Mouse (Mus musculus) G1E (cell line): ENCODE results near the gene Aff3. TPM values are rescaled to one million over a fixed set of nuclear protein-coding genes. Genes with fewer than 3 reads are reported as not detected.

Source experiments
- ATAC-seq: 2 replicates; pipeline ENCODE4 v1.8.0; 2016; ENCODE audit warnings: mild to moderate bottlenecking; ENCODE audit not compliant: insufficient number of reproducible peaks, poor library complexity, low FRiP score, severe bottlenecking; ENCODE audit errors: extremely low read depth
- DNase-seq: peaks from one replicate; pipeline ENCODE4 v3.0.0; 2012; ENCODE audit warnings: low spot score
- H3K27me3 ChIP-seq: 2 replicates; pipeline ENCODE4 v1.6.1; 2012; ENCODE audit warnings: mild to moderate bottlenecking, low read length, inconsistent platforms; ENCODE audit not compliant: insufficient read depth
- H3K36me3 ChIP-seq: replicated peaks from 2 replicates; pipeline ENCODE3; 2012; ENCODE audit warnings: mild to moderate bottlenecking, inconsistent platforms
- H3K4me1 ChIP-seq: 2 replicates; pipeline ENCODE4 v1.6.1; 2012; ENCODE audit warnings: low read depth, low read length, inconsistent platforms, mixed read lengths; ENCODE audit not compliant: insufficient read depth
- H3K4me3 ChIP-seq: 2 replicates; pipeline ENCODE4 v1.5.1; 2012; ENCODE audit warnings: low read depth, mild to moderate bottlenecking, inconsistent platforms, low read length, moderate library complexity, mixed read lengths
- H3K9me3 ChIP-seq: replicated peaks from 2 replicates; pipeline ENCODE4 v1.6.1; 2012; ENCODE audit warnings: inconsistent platforms
- CTCF ChIP-seq: IDR thresholded peaks from 2 replicates; pipeline ENCODE4 v1.5.1; 2012; ENCODE audit warnings: low read depth, low read length, inconsistent platforms, mixed read lengths
- GATA1 ChIP-seq: IDR thresholded peaks from 2 replicates; pipeline ENCODE4 v1.6.1; 2012; ENCODE audit warnings: borderline replicate concordance, low read length, inconsistent platforms, mixed read lengths
- GATA2 ChIP-seq: IDR thresholded peaks from 2 replicates; pipeline ENCODE4 v1.6.1; 2012; ENCODE audit warnings: low read depth, low read length, inconsistent platforms, borderline replicate concordance
- POLR2AphosphoS5 ChIP-seq: IDR thresholded peaks from 2 replicates; pipeline ENCODE4 v1.6.1; 2012; ENCODE audit warnings: low read depth, low read length, inconsistent platforms; ENCODE audit not compliant: insufficient replicate concordance
- TAL1 ChIP-seq: conservative IDR thresholded peaks from 2 replicates; pipeline ENCODE4 v1.6.1; 2012; ENCODE audit warnings: low read depth, low read length, inconsistent platforms, mixed read lengths
- polyA plus RNA-seq: library from polyadenylated mRNA; stranded (reverse); fragments of >175 nt; gene quantifications from 2 replicates; pipeline ENCODE4 v1.2.3, GENCODE M21; 2012
- total RNA-seq, 2 experiments: library from RNA; stranded (forward) in 1 of 2; stranded (reverse) in 1 of 2; fragments of 200-1000 nt in 1 of 2; fragments of >200 nt in 1 of 2; fragmentation: Nextera tagmentation in 1 of 2; gene quantifications; 2 replicates each; pipeline ENCODE4 v1.2.3; 2014 to 2017

The Aff3 gene
- total and polyA plus RNA-seq, 3 experiments: 2.3 to 6.9 (median 6.3) TPM

DNA sequence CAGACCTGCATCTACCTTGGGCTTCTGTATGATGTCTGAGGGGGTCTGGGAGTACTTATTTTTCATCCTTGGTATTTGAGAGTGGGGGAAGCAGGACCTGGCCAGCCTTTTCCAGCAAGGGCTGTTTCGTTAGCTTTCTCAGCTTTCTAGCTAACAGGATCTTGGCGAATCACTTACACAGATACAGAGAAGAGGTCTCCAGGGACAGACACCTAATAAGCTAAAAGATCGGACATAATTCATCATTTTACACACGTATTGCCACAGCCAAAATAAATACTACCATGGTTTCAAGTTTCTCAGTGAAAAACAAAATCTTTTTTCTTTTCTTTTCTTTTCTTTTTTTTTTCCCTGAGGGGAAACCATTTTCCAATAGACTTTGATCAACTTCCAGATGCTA lies 354.7 kb downstream of the Aff3 start:
- DNase-seq: no peak
- H3K36me3 ChIP-seq: no peaks in the 10 kb centered on the region
- no peak overlapping the region for H3K4me3 ChIP-seq
- no peaks in the 10 kb centered on the region for H3K4me1 ChIP-seq
- no peaks in the 10 kb centered on the region for H3K27me3 ChIP-seq
- no peaks in the 10 kb centered on the region for H3K9me3 ChIP-seq
- no peak for ATAC-seq
- TF ChIP-seq GATA2: no peak
- no peak for TF ChIP-seq CTCF
- TF ChIP-seq TAL1: no peak
- no peak for TF ChIP-seq POLR2AphosphoS5
- TF ChIP-seq GATA1: no peak

DNA sequence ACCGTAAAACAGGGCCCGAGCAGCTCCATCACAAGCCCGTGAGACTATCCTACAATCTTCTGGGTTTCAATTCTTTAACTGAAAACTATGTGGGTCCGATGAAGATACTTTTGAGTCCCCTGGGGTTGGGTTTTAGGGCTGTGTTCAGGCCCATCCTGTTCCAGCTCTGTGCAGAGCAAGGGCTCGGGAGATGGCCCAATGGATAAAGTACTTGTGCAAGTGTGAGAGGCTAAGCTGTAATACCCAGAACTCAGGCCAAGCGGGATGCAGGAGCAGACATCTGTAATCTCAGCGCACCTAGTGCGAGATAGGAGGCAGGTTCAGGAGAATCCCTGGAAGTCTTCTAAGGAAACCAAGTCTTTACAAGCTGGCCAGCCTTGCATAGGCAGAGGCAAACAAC lies 355.4 kb downstream of the Aff3 start:
- Histone ChIP-seq H3K4me1 (no peaks in the 10 kb centered on the region), H3K4me3 (no peak overlapping the region), H3K9me3 (no peaks in the 10 kb centered on the region), H3K27me3 (no peaks in the 10 kb centered on the region), H3K36me3 (no peaks in the 10 kb centered on the region)
- ATAC-seq (no peak), DNase-seq (no peak)
- TF ChIP-seq POLR2AphosphoS5 (no peak), GATA2 (no peak), GATA1 (no peak), TAL1 (no peak)

DNA sequence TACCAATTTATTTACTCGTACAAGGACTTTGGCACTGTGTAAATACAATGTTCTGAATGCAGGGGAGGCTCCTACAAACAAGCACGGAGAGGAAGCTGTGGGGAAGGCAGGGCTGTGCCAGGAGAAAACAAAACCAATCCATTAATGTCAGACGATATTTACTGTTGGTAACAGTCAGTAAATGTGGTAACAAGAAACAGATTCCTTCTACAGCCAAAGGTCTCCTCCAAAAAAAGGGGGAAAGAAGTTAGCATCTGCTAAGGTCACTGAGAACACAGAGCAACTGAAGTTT lies 356.1 kb downstream of the Aff3 start:
- Histone ChIP-seq H3K9me3 (no peaks in the 10 kb centered on the region), H3K4me3 (no peak overlapping the region), H3K4me1 (no peaks in the 10 kb centered on the region), H3K36me3 (no peaks in the 10 kb centered on the region), H3K27me3 (no peaks in the 10 kb centered on the region)
- no peak for DNase-seq
- no peak for ATAC-seq
- no peak for TF ChIP-seq POLR2AphosphoS5
- TF ChIP-seq GATA2: no peak
- TF ChIP-seq CTCF: no peak
- no peak for TF ChIP-seq TAL1
- no peak for TF ChIP-seq GATA1

DNA sequence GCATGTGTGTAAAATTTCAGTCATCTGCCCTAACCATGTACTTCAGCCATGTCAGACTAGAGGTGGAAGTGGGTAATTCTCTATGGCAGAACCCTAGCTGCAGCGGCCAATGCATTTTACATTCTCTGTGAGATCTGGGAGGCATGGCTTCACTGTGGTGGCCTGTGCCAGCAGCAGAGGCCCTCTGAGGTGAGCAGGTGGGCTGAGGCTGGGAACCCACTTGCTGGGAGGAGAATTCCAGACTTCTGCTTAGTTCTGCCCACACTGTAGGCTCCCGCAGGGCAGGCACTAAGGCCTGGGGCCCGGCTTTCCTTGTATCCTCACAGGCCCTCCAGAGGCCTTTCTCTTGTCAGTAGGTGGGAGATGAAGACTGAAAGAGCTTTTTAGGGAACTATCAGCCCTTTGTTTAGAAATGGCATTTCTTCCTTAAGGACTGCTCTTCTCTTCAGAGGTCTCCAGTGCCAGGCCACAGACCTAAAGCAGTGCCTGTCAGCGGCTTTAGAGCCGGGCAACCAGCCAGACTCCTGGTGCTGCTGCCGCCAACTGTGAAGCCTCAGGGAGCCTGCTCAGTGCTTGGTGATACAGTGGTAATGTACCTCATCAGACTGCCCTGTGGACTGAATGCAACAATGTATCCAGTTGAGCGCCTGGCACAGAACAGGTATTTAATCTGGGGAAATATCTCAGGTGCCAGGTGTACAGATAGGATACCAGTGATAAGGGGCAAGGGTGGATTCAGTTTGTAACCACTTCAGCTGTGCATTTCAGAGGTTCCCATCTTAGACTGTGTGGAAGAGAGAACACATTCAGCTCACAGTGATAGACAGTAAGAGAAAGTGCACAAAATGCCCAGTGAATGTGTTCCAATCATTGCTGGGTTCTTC lies 356.7 kb downstream of the Aff3 start:
- DNase-seq (no peak), ATAC-seq (no peak)
- Histone ChIP-seq H3K27me3 (no peaks in the 10 kb centered on the region), H3K36me3 (no peaks in the 10 kb centered on the region), H3K4me1 (no peaks in the 10 kb centered on the region), H3K4me3 (no peak overlapping the region), H3K9me3 (no peaks in the 10 kb centered on the region)
- TF ChIP-seq GATA1: no peak
- TF ChIP-seq CTCF: no peak
- no peak for TF ChIP-seq GATA2
- no peak for TF ChIP-seq POLR2AphosphoS5
- no peak for TF ChIP-seq TAL1

DNA sequence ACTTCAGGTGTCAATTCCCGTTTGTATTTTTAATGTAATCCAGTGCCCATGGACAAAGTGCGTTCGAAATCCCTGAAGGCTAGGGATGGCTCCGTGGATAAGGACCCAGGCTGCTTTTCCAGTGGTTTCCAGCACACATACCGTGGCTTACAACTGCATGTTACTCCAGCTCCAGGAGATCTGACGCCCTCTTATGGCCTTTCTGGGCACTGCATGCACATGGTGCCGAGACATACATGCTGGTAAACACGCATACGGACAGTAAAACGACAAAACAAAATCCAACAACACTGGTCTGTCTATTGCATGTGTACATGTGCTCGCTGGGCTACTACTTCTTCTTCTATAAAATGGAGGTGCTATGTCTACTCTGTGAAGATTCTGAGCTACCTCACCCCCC lies 357.5 kb downstream of the Aff3 start:
- Histone ChIP-seq H3K36me3 (no peaks in the 10 kb centered on the region), H3K4me3 (no peak overlapping the region), H3K9me3 (no peaks in the 10 kb centered on the region), H3K27me3 (no peaks in the 10 kb centered on the region), H3K4me1 (no peaks in the 10 kb centered on the region)
- no peak for TF ChIP-seq GATA1
- no peak for TF ChIP-seq POLR2AphosphoS5
- peak; percentile 29; the same call in 1 of the 2 replicates for TF ChIP-seq CTCF
- no peak for ATAC-seq
- no peak for DNase-seq

DNA sequence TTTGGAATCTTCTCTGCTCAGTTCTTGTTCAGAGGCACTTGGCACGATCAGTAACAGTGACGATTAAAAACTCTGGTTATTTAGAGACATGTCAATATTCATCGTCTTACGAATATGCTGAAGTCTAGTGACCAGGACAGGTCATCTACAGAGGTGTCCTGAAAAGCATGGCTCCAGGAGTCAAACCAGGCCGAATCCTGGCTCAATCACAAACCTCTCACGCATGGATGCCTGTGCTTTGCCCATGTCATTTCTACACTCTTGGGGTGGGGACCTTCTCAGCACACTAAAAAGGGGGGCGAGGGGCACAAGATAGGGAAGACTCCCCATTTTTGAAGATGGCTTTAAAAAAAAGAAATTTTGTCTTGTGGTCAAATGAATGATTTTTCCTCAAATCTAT lies 358.6 kb downstream of the Aff3 start:
- Histone ChIP-seq H3K4me3 (no peak overlapping the region), H3K27me3 (no peaks in the 10 kb centered on the region), H3K36me3 (no peaks in the 10 kb centered on the region), H3K4me1 (no peaks in the 10 kb centered on the region), H3K9me3 (no peaks in the 10 kb centered on the region)
- no peak for DNase-seq
- TF ChIP-seq CTCF: no peak
- no peak for ATAC-seq

DNA sequence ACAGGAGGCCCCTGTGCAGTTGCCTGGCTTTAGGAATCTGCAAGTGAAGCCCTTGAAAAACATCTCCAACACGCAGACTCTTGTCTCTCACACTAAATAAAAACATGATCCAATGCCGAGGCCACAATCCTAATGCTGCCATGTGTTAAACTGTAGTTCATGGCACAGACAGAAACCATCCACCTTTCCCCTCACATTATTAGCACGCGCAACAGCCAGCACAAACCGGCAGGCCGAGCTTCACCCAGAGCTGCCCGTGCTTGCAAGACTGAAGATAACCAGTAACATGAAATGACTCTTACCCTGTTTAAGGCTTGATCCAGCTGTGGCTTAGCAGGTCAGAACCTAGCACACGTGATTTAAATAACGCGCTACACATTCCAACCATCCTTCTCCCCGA lies 360.4 kb downstream of the Aff3 start:
- no peaks in the 10 kb centered on the region for H3K4me1 ChIP-seq
- TF ChIP-seq TAL1: no peak
- TF ChIP-seq CTCF: no peak
- TF ChIP-seq GATA1: no peak
- TF ChIP-seq GATA2: no peak
- TF ChIP-seq POLR2AphosphoS5: no peak
- DNase-seq: no peak

More for the DNA sequence above, 360.4 kb downstream of the Aff3 start:
- no peak overlapping the region for H3K4me3 ChIP-seq
- no peaks in the 10 kb centered on the region for H3K27me3 ChIP-seq
- no peaks in the 10 kb centered on the region for H3K9me3 ChIP-seq
- H3K36me3 ChIP-seq: no peaks in the 10 kb centered on the region
- ATAC-seq: no peak
